Mouse (Mus musculus) lung, embryonic 14.5 days (tissue): ENCODE data around the gene Ptprg. TPM values are rescaled to one million over a fixed set of nuclear protein-coding genes. Genes with fewer than 3 reads are reported as not detected.

ENCODE experiments used
- ATAC-seq: fragments of 200-750 bp; cut with Nextera tagmentation; 2 replicates; pipeline ENCODE4 v1.8.0; 2017; ENCODE audit warnings: mild to moderate bottlenecking, moderate TSS enrichment, moderate library complexity; ENCODE audit not compliant: insufficient read depth
- DNase-seq: peaks from one replicate; pipeline ENCODE4 v3.0.0-alpha.2; 2015
- H3K27ac ChIP-seq: fragments of 300-500 bp; sonication (generic); 2 replicates; pipeline ENCODE4 v1.5.1; 2014; ENCODE audit warnings: low read depth, mild to moderate bottlenecking, moderate library complexity
- H3K27me3 ChIP-seq: fragments of 300-500 bp; sonication (generic); 2 replicates; pipeline ENCODE4 v1.6.1; 2014; ENCODE audit warnings: low read length, control low read depth; ENCODE audit not compliant: insufficient read depth
- H3K36me3 ChIP-seq: fragments of 300-500 bp; sonication (generic); 2 replicates; pipeline ENCODE4 v1.6.1; 2014; ENCODE audit warnings: control low read depth; ENCODE audit not compliant: insufficient read depth
- H3K4me1 ChIP-seq: fragments of 300-500 bp; sonication (generic); 2 replicates; pipeline ENCODE4 v1.6.1; 2014; ENCODE audit warnings: antibody characterized with exemption, control low read depth; ENCODE audit not compliant: insufficient read depth
- H3K4me2 ChIP-seq: fragments of 300-500 bp; sonication (generic); 2 replicates; pipeline ENCODE4 v1.6.1; 2014; ENCODE audit warnings: mild to moderate bottlenecking
- H3K4me3 ChIP-seq: fragments of 300-500 bp; sonication (generic); 2 replicates; pipeline ENCODE4 v1.5.1; 2014; ENCODE audit warnings: low read depth, low read length
- H3K9ac ChIP-seq: fragments of 300-500 bp; sonication (generic); 2 replicates; pipeline ENCODE4 v1.6.1; 2014
- H3K9me3 ChIP-seq: fragments of 300-500 bp; sonication (generic); 2 replicates; pipeline ENCODE4 v1.6.1; 2016; ENCODE audit warnings: low read depth, low read length, control low read depth
- CTCF ChIP-seq: IDR thresholded peaks from 2 replicates; pipeline ENCODE4 v1.5.1; 2016; ENCODE audit warnings: antibody characterized with exemption, low read depth
- WGBS: fragments of 180-500 bp; shearing (Covaris S2); extraction: QIAGEN DNeasy Blood & Tissue Kit; methylation state at CpG from one replicate; pipeline ENCODE4 v1.1.7; 2014; 5-methylcytosine and 5-hydroxymethylcytosine counted together
- polyA plus RNA-seq: library from polyadenylated mRNA; unstranded; fragments of >200 nt; fragmentation: Nextera tagmentation; extraction: Ambion mirVana; gene quantifications from 2 replicates; pipeline ENCODE4 v1.2.1, GENCODE M21; 2014

The Ptprg gene
- polyA plus RNA-seq, 1 experiment from 2014 or later: 43.2 TPM

DNA sequence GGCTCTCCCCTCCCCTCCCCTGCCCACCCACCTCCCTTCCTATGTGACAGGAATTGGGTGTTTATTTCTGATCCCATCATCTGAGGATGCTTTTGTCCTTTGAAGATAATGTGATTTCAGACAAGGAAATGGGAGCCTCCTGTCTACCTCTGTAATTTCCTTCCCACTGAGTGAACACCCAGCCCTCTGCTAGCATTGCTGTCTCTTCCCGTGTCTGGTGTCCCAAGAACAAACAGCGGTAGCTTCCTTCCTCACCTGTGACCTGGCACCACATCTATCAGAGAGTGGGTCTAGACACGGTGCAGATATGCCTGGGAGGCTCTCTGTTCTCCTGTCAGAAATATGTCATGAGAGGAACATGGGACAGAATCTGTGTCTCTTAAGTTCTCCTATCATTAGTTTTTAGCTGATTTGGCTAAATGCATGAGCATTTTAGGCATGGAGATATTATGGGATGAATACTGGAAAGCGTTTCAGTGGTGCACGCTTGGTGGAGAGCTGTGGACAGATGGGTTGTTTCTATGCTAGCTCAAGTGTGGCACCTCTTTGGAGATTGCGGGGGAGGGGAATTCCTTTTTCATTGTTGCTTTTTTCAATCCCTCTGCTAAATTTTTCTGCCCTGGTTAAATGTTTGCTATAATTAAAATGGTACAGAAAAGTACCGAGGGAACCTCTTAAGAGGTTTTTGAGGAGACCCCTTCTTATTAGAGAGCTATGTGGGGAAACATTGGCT lies 509.5 kb downstream of the Ptprg start:
- no peak overlapping the region for H3K4me3 ChIP-seq
- no peaks in the 10 kb centered on the region for H3K36me3 ChIP-seq
- ATAC-seq (no peak; the same call in 1 of the 2 replicates), DNase-seq (no peak)
- no peak for TF ChIP-seq CTCF
- 58% methylated on average over 7 of the region's 7 CpGs for WGBS
- no peaks in the 10 kb centered on the region for H3K4me1 ChIP-seq
- H3K9ac ChIP-seq: no peak overlapping the region
- H3K9me3 ChIP-seq: no peaks in the 10 kb centered on the region
- H3K27me3 ChIP-seq: no peaks in the 10 kb centered on the region
- no peak overlapping the region for H3K27ac ChIP-seq
- H3K4me2 ChIP-seq: no peak overlapping the region

DNA sequence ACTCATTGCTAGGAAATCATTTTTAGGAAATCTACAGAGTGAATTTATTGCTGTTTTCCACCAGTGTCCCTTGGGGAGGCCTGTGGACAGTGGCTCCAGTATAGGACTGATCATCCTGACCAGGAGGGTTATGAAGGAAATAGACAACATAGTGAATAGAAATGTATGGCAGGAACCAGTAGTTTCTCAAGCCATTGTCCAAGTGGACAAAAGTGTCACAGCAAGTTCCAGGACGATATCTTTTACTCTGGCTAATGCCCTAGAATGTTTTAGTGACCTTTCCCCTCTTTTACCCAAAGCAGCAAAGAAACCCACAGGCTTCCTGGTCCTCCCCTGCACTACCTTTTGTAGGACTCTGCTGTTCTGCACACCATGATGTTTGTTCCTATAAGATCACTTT lies 511.7 kb downstream of the Ptprg start:
- H3K27ac ChIP-seq: no peak overlapping the region
- no peaks in the 10 kb centered on the region for H3K9me3 ChIP-seq
- H3K36me3 ChIP-seq: no peaks in the 10 kb centered on the region
- H3K4me1 ChIP-seq: no peaks in the 10 kb centered on the region
- H3K4me3 ChIP-seq: no peak overlapping the region
- no peaks in the 10 kb centered on the region for H3K27me3 ChIP-seq
- DNase-seq (no peak), ATAC-seq (no peak)
- no peak overlapping the region for H3K9ac ChIP-seq
- H3K4me2 ChIP-seq: no peak overlapping the region
- WGBS: 78% methylated on average over 1 of the region's 1 CpGs
- no peak for TF ChIP-seq CTCF

DNA sequence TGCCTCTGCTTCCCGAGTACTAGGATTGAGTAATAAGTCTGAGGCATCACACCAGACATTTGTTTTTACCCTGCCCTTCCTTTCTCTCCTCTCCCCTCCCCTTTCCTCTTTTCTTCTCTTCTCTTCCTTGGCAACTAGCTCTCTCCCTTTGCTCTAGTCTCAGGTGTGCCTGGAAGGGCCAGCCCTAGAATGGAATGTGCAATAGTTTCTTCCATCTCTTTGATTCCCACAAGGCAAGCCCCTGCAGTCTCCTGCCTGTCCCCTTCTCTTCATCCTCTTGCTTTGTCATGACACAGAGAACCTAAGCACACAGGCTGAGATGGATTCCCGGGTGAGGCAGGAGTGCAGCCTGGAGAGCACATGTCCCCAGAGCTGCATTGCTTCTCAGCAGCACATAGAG lies 512.4 kb downstream of the Ptprg start:
- 62% methylated on average over 2 of the region's 2 CpGs for WGBS
- Histone ChIP-seq H3K27me3 (no peaks in the 10 kb centered on the region), H3K9me3 (no peaks in the 10 kb centered on the region), H3K4me2 (no peak overlapping the region), H3K4me1 (no peaks in the 10 kb centered on the region), H3K9ac (no peak overlapping the region), H3K36me3 (no peaks in the 10 kb centered on the region), H3K27ac (no peak overlapping the region), H3K4me3 (no peak overlapping the region)
- TF ChIP-seq CTCF: no peak
- ATAC-seq (no peak), DNase-seq (no peak)

DNA sequence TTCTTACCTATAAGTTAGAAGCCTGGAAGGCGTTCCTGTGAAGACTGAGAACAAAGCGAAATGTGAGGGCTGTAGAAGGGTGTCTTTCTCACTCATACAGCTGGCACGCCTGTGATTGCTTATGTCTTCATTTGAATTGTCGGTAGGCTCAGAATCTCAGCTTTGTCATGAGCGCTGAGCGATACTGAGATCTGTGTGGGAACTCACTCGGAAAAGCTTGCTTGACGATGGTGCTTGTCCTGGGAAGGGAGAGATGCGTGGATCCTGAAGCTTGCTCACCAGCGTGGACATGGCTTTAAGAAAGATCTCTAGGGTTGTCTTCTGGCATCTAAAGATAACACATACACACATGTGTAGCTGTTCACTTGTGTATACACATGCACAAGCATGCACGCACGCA lies 516.4 kb downstream of the Ptprg start:
- 85% methylated on average over 12 of the region's 12 CpGs for WGBS

DNA sequence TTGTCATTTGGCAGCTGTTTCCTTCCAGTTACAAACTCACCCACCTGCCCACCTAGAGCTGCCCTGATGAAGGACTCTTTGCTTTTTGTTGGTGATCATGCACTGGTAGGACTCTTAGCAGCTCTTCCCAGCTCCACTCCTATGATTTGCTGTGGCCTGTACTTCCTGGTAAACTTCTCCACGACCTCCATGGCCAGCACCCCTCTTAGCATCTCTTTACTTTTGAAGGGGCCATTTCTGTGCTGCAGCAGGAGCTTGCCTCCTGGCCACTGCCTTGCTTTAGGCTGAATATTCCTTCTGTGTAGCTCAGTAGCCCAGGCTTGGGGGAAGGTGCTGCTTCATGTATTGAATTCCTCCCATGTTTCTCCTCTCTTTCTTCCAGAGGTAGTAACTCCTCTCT lies 517.0 kb downstream of the Ptprg start:
- Histone ChIP-seq H3K4me1 (no peaks in the 10 kb centered on the region), H3K27me3 (no peaks in the 10 kb centered on the region), H3K9ac (no peak overlapping the region), H3K9me3 (no peaks in the 10 kb centered on the region), H3K4me3 (no peak overlapping the region), H3K36me3 (no peaks in the 10 kb centered on the region), H3K27ac (no peak overlapping the region), H3K4me2 (no peak overlapping the region)
- WGBS: 46% methylated on average over 1 of the region's 1 CpGs
- no peak for TF ChIP-seq CTCF
- no peak for DNase-seq
- no peak for ATAC-seq

More for the DNA sequence above, 516.4 kb downstream of the Ptprg start:
- no peak overlapping the region for H3K27ac ChIP-seq
- DNase-seq (no peak), ATAC-seq (no peak)
- no peaks in the 10 kb centered on the region for H3K27me3 ChIP-seq
- no peak overlapping the region for H3K9ac ChIP-seq
- no peak overlapping the region for H3K4me3 ChIP-seq
- no peak overlapping the region for H3K4me2 ChIP-seq
- no peaks in the 10 kb centered on the region for H3K36me3 ChIP-seq
- no peaks in the 10 kb centered on the region for H3K4me1 ChIP-seq
- TF ChIP-seq CTCF: no peak
- no peaks in the 10 kb centered on the region for H3K9me3 ChIP-seq

DNA sequence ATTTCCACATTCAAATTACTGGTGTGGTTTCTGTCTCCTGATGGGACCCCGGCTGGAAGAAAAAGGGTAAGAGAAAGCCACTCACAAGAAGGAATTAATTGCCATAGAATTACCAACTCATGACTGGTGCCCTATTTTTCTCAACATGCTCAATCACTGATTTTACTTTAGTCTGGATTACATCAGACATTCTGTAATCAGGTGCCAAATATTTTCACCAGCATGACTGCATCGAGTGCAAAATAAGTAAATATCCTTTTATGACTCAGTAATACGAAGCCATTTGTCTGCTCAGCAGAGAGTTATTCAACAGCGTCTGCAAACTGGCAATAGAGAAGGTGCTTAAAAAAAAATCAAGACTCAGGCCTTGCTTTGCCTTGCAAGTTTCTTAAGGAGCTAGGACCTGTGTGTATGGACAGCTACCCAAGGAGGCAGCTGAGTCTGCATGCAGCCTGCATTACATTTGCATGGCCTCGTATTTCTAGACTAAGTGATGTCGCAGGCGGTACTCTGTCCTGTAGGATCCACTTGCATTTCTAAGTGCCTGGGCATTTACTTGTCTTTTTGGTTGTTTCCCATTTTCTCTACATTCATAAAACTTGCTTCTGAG lies 517.6 kb downstream of the Ptprg start:
- no peaks in the 10 kb centered on the region for H3K9me3 ChIP-seq
- 63% methylated on average over 7 of the region's 7 CpGs for WGBS
- no peak for ATAC-seq

DNA sequence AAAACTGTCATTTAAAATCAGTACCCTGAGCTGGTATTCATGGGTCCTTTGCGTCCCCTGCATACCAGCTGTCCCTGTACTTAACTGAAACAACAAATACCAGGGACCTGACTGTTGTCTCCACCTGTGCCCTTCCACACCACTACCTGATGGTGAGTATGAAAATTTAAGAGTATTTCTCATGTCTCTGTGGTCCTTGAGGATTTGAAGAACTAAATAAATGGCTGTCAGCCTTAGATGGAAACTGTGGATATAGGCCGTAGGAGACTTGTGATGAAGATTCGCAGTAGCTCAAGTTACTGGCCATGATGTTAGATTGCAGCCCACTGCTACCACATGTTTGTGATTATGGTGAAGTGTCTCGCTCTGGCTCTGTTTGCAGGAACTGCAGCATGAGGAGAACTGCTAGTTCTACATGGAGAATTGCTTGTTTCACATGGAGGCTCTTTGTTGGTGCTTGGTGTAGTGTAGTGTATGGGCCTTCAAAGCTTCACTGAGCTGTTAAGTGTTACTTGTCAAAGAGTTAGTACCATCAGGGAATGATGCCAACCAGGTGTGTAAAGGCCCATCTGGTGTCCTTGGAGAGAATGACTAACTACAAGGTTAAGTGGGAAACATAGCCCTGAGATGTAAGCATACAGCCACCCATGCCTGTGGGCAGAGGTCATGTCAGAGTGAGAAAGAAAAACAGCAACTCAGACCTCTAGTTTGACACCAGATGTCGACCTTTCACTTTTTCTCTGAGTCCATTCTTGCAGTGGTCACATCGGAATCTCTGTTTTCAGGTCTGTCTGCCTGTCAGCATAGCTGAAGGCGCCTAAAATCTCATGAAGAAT lies 518.9 kb downstream of the Ptprg start:
- no peak for TF ChIP-seq CTCF
- no peak for DNase-seq
- no peaks in the 10 kb centered on the region for H3K36me3 ChIP-seq
- H3K4me2 ChIP-seq: no peak overlapping the region
- H3K27ac ChIP-seq: no peak overlapping the region
- WGBS: 70% methylated on average over 7 of the region's 7 CpGs
- H3K4me3 ChIP-seq: no peak overlapping the region
- no peak for ATAC-seq
- H3K9ac ChIP-seq: no peak overlapping the region
- H3K27me3 ChIP-seq: no peaks in the 10 kb centered on the region
- H3K4me1 ChIP-seq: no peaks in the 10 kb centered on the region
- no peaks in the 10 kb centered on the region for H3K9me3 ChIP-seq

More for the DNA sequence above, 517.6 kb downstream of the Ptprg start:
- Histone ChIP-seq H3K4me1 (no peaks in the 10 kb centered on the region), H3K27me3 (no peaks in the 10 kb centered on the region), H3K9ac (no peak overlapping the region), H3K4me3 (no peak overlapping the region), H3K4me2 (no peak overlapping the region), H3K27ac (no peak overlapping the region), H3K36me3 (no peaks in the 10 kb centered on the region)
- no peak for TF ChIP-seq CTCF
- DNase-seq: no peak
